Mouse (Mus musculus): ENCODE results near the gene Pmp22. TPM values are rescaled to one million over a fixed set of nuclear protein-coding genes. Genes with fewer than 3 reads are reported as not detected.

The Pmp22 gene
- polyA plus RNA-seq, 1 experiment from 2014 or later = 95.6 TPM

DNA sequence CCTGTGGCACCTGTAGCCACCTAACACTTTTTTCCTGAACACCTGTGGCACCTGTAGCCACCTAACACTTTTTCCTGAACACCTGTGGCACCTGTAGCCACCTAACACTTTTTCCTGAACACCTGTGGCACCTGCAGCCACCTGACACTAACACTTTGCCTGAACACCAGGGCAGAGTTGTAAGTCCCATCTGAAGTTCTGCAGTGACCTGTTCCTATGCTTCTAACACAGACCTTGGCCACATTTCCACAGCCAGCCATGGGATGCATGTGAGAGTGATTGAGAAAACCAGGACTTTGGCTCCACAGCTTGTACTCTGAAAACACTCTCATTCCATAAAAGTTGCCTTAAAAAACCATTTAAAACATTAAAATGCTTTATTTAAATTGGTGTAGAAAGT lies 32.1 kb downstream of the Pmp22 start:
- Histone ChIP-seq H3K27me3 (ENCODE audit: control insufficient read depth, insufficient read depth, low read length) (no peaks in the 10 kb centered on the region), H3K27ac (replicated peaks in 1 of 2; ENCODE audit: control insufficient read depth in 1 of 2, insufficient read depth in 1 of 2, low read depth in 2 of 2, low read length in 2 of 2) (no peak overlapping the region), H3K9me3 (ENCODE audit: control insufficient read depth, low read length) (no peaks in the 10 kb centered on the region), H3K4me3 (ENCODE audit: control insufficient read depth in 1 of 2, insufficient read depth in 1 of 2, low read depth in 1 of 2, low read length in 2 of 2) (no peak overlapping the region), H3K9ac (ENCODE audit: low read length) (no peak overlapping the region), H3K4me2 (ENCODE audit: low read length) (no peak overlapping the region), H3K36me3 (ENCODE audit: control insufficient read depth, insufficient read depth, low read length) (peaks cover 36% of the 10 kb centered on the region), H3K4me1 (ENCODE audit: control insufficient read depth in 2 of 2, insufficient read depth in 2 of 2, low read length in 2 of 2) (no peaks in the 10 kb centered on the region)
- no peak for ATAC-seq (ENCODE audit: insufficient number of reproducible peaks, insufficient read depth, low FRiP score, low read depth)

- Histone ChIP-seq H3K9me3 (ENCODE audit: control insufficient read depth, low read length) (no peaks in the 10 kb centered on the region), H3K36me3 (ENCODE audit: control insufficient read depth, insufficient read depth, low read length) (peaks cover 21% of the 10 kb centered on the region), H3K4me2 (ENCODE audit: low read length) (no peak overlapping the region), H3K27ac (replicated peaks in 1 of 2; ENCODE audit: control insufficient read depth in 1 of 2, insufficient read depth in 1 of 2, low read depth in 2 of 2, low read length in 2 of 2) (no peak overlapping the region), H3K27me3 (ENCODE audit: control insufficient read depth, insufficient read depth, low read length) (no peaks in the 10 kb centered on the region), H3K9ac (ENCODE audit: low read length) (no peak overlapping the region), H3K4me1 (ENCODE audit: control insufficient read depth in 2 of 2, insufficient read depth in 2 of 2, low read length in 2 of 2) (no peaks in the 10 kb centered on the region), H3K4me3 (ENCODE audit: control insufficient read depth in 1 of 2, insufficient read depth in 1 of 2, low read depth in 1 of 2, low read length in 2 of 2) (no peak overlapping the region)
- 73% methylated on average over 2 of the region's 2 CpGs for WGBS
- no peak for ATAC-seq (ENCODE audit: insufficient number of reproducible peaks, insufficient read depth, low FRiP score, low read depth)
Measured at GRCm38 (mm10) chr11:63162806-63163205, 34.0 kb downstream of the Pmp22 start.

DNA sequence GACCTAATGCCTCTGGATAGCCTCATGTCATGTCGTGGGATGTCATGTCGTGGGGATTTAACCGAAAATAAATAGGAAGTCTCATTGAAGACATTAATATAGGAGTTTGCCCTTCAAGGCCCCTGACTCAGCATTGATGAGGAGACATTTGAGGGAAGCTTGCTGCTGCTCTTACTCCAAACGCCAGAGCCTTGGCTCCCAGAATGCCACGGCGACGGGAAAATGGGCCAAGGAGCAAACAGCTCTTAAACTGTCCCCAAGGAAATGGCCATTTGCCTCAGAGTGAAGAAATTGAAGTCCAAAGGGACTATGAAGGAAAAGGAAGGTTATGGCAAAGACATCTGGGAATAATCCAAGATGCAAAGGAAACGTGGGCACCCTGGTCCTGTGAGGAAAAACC lies 34.8 kb downstream of the Pmp22 start:
- H3K4me1 ChIP-seq (ENCODE audit: control insufficient read depth in 2 of 2, insufficient read depth in 2 of 2, low read length in 2 of 2) = peaks cover 0 to 3% of the 10 kb centered on the region in 2 experiments; a peak in 2 of 4 replicates
- no peak overlapping the region for H3K4me2 ChIP-seq (ENCODE audit: low read length)
- H3K9me3 ChIP-seq (ENCODE audit: control insufficient read depth, low read length) = no peaks in the 10 kb centered on the region
- H3K27me3 ChIP-seq (ENCODE audit: control insufficient read depth, insufficient read depth, low read length) = no peaks in the 10 kb centered on the region
- 81% methylated on average over 8 of the region's 8 CpGs for WGBS
- H3K9ac ChIP-seq (ENCODE audit: low read length) = no peak overlapping the region
- peaks cover 13% of the 10 kb centered on the region for H3K36me3 ChIP-seq (ENCODE audit: control insufficient read depth, insufficient read depth, low read length)
- no peak overlapping the region for H3K27ac ChIP-seq (replicated peaks in 1 of 2; ENCODE audit: control insufficient read depth in 1 of 2, insufficient read depth in 1 of 2, low read depth in 2 of 2, low read length in 2 of 2)
- ATAC-seq (ENCODE audit: insufficient number of reproducible peaks, insufficient read depth, low FRiP score, low read depth) = no peak
- H3K4me3 ChIP-seq (ENCODE audit: control insufficient read depth in 1 of 2, insufficient read depth in 1 of 2, low read depth in 1 of 2, low read length in 2 of 2) = no peak overlapping the region

- no peak for ATAC-seq (ENCODE audit: insufficient number of reproducible peaks, insufficient read depth, low FRiP score, low read depth)
- no peak overlapping the region for H3K27ac ChIP-seq (replicated peaks in 1 of 2; ENCODE audit: control insufficient read depth in 1 of 2, insufficient read depth in 1 of 2, low read depth in 2 of 2, low read length in 2 of 2)
Measured at GRCm38 (mm10) chr11:63163986-63164682, 35.4 kb downstream of the Pmp22 start.

GRCm38 (mm10) chr11:63164756-63165484 lies 36.1 kb downstream of the Pmp22 start:
- Histone ChIP-seq H3K27me3 (ENCODE audit: control insufficient read depth, insufficient read depth, low read length) (no peaks in the 10 kb centered on the region), H3K4me2 (ENCODE audit: low read length) (no peak overlapping the region), H3K4me3 (ENCODE audit: control insufficient read depth in 1 of 2, insufficient read depth in 1 of 2, low read depth in 1 of 2, low read length in 2 of 2) (no peak overlapping the region), H3K4me1 (ENCODE audit: control insufficient read depth in 2 of 2, insufficient read depth in 2 of 2, low read length in 2 of 2) (peaks cover 0 to 11% of the 10 kb centered on the region in 2 experiments; a peak in 2 of 4 replicates), H3K9me3 (ENCODE audit: control insufficient read depth, low read length) (no peaks in the 10 kb centered on the region), H3K9ac (ENCODE audit: low read length) (no peak overlapping the region), H3K36me3 (ENCODE audit: control insufficient read depth, insufficient read depth, low read length) (no peaks in the 10 kb centered on the region), H3K27ac (replicated peaks in 1 of 2; ENCODE audit: control insufficient read depth in 1 of 2, insufficient read depth in 1 of 2, low read depth in 2 of 2, low read length in 2 of 2) (no peak overlapping the region)
- WGBS = 42% methylated on average over 7 of the region's 7 CpGs
- ATAC-seq (ENCODE audit: insufficient number of reproducible peaks, insufficient read depth, low FRiP score, low read depth) = no peak

More at GRCm38 (mm10) chr11:63163986-63164682, 35.4 kb downstream of the Pmp22 start:
- Histone ChIP-seq H3K4me3 (ENCODE audit: control insufficient read depth in 1 of 2, insufficient read depth in 1 of 2, low read depth in 1 of 2, low read length in 2 of 2) (no peak overlapping the region), H3K4me1 (ENCODE audit: control insufficient read depth in 2 of 2, insufficient read depth in 2 of 2, low read length in 2 of 2) (peaks cover 0 to 9% of the 10 kb centered on the region in 2 experiments; a peak in 2 of 4 replicates), H3K9ac (ENCODE audit: low read length) (no peak overlapping the region), H3K36me3 (ENCODE audit: control insufficient read depth, insufficient read depth, low read length) (peaks cover 8% of the 10 kb centered on the region), H3K27me3 (ENCODE audit: control insufficient read depth, insufficient read depth, low read length) (no peaks in the 10 kb centered on the region), H3K9me3 (ENCODE audit: control insufficient read depth, low read length) (no peaks in the 10 kb centered on the region), H3K4me2 (ENCODE audit: low read length) (no peak overlapping the region)
- 78% methylated on average over 6 of the region's 6 CpGs for WGBS

DNA sequence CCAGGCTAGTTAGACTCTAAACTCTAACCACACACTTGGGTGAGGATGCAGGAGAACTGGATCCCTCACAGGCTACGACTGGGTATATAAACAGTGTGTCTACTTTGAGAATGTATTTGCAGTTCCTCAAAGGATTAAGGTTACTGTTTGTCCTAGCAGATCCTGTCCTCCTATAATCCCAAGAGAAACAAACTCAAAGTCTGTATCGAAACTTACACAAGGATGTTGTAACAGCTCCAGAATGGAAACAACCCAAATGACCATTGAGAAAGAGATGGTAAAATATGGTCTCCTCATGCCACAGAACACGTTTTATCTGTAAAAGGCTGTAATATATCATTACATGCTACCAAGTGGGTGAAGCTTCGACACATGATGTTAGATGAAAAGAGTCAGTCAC lies 39.0 kb downstream of the Pmp22 start:
- ATAC-seq (ENCODE audit: insufficient number of reproducible peaks, insufficient read depth, low FRiP score, low read depth) = no peak
- H3K4me3 ChIP-seq (ENCODE audit: control insufficient read depth in 1 of 2, insufficient read depth in 1 of 2, low read depth in 1 of 2, low read length in 2 of 2) = no peak overlapping the region
- H3K27me3 ChIP-seq (ENCODE audit: control insufficient read depth, insufficient read depth, low read length) = no peaks in the 10 kb centered on the region
- peaks cover 0 to 11% of the 10 kb centered on the region in 2 experiments; a peak in 2 of 4 replicates for H3K4me1 ChIP-seq (ENCODE audit: control insufficient read depth in 2 of 2, insufficient read depth in 2 of 2, low read length in 2 of 2)
- H3K9me3 ChIP-seq (ENCODE audit: control insufficient read depth, low read length) = no peaks in the 10 kb centered on the region
- H3K36me3 ChIP-seq (ENCODE audit: control insufficient read depth, insufficient read depth, low read length) = no peaks in the 10 kb centered on the region
- H3K9ac ChIP-seq (ENCODE audit: low read length) = no peak overlapping the region
- no peak overlapping the region for H3K4me2 ChIP-seq (ENCODE audit: low read length)
- no peak overlapping the region for H3K27ac ChIP-seq (replicated peaks in 1 of 2; ENCODE audit: control insufficient read depth in 1 of 2, insufficient read depth in 1 of 2, low read depth in 2 of 2, low read length in 2 of 2)
- WGBS = 79% methylated on average over 4 of the region's 4 CpGs

- H3K4me3 ChIP-seq (ENCODE audit: control insufficient read depth in 1 of 2, insufficient read depth in 1 of 2, low read depth in 1 of 2, low read length in 2 of 2) = no peak overlapping the region
- H3K4me1 ChIP-seq (ENCODE audit: control insufficient read depth in 2 of 2, insufficient read depth in 2 of 2, low read length in 2 of 2) = peaks cover 0 to 11% of the 10 kb centered on the region in 2 experiments; a peak in 2 of 4 replicates
- no peak for ATAC-seq (ENCODE audit: insufficient number of reproducible peaks, insufficient read depth, low FRiP score, low read depth)
- H3K9me3 ChIP-seq (ENCODE audit: control insufficient read depth, low read length) = no peaks in the 10 kb centered on the region
- H3K4me2 ChIP-seq (ENCODE audit: low read length) = peak overlapping the region; percentile 7
- WGBS = 19% methylated on average over 9 of the region's 9 CpGs
- no peaks in the 10 kb centered on the region for H3K36me3 ChIP-seq (ENCODE audit: control insufficient read depth, insufficient read depth, low read length)
- H3K27ac ChIP-seq (replicated peaks in 1 of 2; ENCODE audit: control insufficient read depth in 1 of 2, insufficient read depth in 1 of 2, low read depth in 2 of 2, low read length in 2 of 2) = peak overlapping the region; percentile 34 to 47; a peak in 3 of 4 replicates
- H3K27me3 ChIP-seq (ENCODE audit: control insufficient read depth, insufficient read depth, low read length) = no peaks in the 10 kb centered on the region
- no peak overlapping the region for H3K9ac ChIP-seq (ENCODE audit: low read length)
Measured at GRCm38 (mm10) chr11:63168551-63169258, 39.9 kb downstream of the Pmp22 start.
